Mouse (Mus musculus) kidney, adult 9 months (tissue): ENCODE results near the gene Rnf17.
A peak's percentile ranks its signal among the peaks of the same experiment; 100 is the strongest.

Experiments
- DNase-seq: peaks from one replicate; pipeline ENCODE4 v3.0.0; 2022

Gene Rnf17

DNA sequence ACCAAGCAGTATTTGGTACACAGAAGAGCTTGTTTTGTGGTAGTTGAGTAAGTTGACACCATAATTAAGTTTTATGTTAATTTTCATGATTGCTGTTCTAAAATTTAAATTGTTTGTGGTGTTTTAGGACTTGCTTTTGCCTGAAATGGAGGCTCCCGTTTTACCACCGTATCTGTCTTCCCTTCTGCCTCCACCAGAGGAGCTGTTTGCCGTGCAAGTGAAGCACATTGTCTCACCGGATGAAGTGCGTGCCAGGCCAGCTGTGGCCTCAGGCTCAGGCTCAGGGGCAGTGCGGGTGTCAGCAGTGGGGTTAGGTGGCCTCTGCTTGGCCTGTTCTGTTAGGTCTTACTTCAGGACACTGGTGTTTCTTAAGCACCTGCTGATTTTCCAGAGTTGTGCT, 109.7 kb downstream of the Rnf17 start:
- DNase-seq = peak; percentile 7

DNA sequence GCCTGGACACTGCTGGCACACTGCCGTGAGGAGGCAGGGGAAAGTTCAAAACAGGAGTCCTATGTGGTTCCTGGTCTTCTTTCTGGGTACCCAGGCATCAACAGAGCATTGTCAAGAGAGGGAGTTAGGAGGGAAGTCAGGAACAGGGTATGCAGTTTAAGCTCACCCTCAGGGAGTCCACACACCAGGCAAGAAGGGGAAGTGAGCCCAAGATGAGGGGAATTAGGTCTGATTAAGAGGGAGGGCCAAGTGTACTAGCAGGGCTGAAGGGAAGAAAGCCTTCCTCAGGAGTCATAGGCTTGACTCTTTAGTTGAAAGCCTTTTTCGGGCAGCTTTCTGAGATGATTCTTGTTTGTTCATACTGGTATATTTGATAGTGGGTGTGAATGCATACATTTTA, 112.4 kb downstream of the Rnf17 start:
- DNase-seq = no peak

DNA sequence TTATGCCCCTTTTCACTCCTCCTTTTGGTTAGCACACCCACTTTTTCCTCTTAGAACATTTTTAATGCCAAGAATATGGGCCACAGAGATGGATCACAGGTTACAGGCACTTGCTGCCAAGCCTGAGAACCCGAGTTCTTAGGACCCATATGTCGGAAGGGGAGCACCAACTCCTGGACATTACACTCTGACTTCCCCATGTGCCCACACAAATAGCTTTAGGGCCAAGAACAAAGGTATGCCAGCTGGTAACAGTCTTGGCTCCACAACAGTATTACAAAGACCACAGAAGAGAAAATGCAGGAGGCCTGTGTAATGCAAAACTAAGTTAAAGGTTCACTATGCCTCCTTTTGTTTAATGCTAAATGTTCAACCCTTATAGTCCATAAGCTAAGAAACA, 128.4 kb downstream of the Rnf17 start:
- DNase-seq = no peak

DNA sequence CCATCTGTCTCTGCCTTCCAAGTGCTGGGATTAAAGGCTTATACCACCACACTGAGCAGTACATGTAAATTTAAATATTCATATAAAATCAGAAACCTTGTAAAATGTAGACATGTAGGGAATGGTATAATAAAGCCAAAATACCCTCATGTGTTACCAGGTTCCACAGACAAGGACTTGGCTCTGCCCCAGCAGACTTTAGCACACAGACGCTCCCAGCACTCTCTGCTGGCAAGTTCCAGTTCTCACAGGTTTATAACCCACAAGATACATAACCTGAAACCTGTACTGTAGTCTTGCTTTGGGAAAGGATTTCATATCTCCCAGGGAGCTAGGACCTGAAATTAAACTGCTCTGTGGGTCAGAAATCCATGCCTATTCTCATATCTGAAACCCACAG, 142.6 kb downstream of the Rnf17 start:
- DNase-seq = peak; percentile 23

DNA sequence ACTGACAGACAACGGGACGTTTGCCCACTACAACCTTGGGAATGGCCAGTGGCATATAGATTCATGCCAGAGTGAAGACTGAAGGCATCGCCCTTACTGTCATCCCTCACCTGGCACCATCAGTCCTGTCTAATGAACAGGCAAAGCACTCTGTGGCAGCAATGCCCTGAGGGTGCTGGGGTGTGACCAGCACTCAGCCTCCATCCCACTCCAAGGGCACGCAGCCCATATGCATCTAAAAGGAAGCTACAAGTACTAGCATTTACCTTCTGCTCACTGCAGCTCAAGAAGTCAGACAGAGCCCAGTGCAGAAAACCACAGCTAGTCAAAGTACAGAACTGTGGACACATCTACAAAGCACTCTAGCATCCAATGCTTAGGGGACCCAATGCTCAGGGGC, 143.1 kb downstream of the Rnf17 start:
- DNase-seq = no peak

DNA sequence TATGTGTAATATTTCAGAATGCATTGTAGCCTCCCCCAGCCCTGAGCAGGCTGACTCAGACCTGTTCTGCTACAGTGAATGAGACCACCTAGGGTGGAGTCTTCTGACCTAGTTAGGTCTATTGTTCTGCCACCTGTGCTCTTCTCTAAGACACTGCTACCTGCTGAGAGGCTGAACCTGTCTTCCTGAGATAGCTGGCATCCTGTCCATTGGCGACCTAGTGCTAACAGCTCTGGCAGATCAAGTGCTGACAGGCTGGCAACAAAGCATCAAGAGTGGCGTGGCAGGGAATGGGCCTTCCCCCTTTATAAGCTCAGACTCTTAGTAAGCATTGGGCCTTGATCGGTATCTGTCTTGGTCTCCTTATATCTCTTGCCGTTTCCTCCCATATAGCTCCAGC, 148.6 kb downstream of the Rnf17 start:
- no peak for DNase-seq

DNA sequence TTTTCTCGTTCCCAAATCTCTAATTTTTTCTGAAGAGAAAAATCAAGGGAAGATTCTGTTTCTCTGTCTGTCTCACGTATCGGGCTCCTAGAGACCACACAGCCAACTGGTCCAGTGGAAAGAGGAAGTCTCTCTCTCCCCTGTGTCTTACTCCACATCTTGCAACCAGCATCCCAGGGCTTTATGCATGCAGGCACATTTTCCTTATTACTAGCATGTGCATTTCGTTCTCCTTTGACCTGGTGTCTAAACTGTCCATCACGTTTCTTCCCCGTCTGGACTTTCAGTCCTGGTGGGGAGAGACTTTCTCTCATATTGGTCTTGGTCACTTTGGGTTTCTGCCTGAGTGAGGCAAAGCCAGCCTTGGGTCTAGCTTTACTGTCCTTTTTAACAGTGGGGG, 150.5 kb downstream of the Rnf17 start:
- DNase-seq = no peak

DNA sequence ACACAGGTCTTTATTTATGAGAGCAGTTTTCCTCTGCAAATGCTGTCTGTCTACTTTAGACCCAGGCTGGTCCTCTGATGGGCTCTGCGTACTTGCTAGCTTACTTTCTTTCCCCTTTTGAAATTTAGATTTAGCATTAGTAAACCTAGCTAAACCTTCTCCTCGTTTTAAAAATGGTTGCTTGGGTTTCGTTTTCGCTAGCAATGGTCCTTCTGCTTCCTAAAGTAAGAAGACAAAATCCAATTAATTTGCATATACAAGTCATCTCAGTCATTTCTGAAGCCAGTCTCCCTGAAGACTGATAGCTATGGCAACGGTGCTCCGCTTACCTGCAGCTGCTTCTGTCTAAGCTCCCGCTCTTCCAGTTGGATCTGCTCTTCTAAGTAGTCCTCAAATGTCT, 150.9 kb downstream of the Rnf17 start:
- no peak for DNase-seq

DNA sequence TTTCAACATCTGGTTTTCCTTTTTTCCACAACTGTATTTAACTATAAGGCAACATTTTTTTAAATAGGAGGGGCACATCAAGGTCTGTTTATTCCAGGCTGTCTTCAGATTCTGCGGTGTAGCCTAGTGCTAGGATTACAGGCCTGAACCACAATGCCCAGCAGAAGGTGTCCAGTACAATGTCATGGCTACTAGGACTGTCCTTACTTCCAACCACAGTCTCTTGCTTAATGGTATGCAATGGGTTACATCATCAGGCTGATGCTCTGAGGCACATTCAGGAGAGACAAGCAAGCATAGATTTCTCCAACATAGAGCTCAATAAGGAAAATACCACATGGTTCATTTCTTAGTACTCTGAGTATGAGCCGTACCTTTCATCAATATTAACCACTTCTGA, 152.3 kb downstream of the Rnf17 start:
- DNase-seq = no peak

DNA sequence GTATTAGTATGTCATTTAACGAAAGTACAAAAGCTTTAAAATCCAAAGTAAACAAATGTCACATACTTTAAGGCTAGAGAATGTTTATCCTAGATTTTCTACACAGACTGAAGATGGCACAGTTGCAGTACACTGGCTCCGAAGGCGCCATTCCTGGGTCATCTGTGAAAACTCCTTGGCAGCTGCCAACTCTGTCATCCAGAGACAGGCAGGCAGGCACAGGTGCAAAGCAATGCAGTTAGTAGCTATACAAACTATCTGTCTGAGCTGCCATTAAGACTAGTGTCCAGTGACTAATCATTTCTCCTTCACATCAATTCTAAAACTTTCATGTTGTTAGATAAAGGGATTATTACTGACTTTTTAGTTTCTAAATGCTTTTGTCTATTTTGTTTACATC, 156.8 kb downstream of the Rnf17 start:
- DNase-seq = no peak

DNA sequence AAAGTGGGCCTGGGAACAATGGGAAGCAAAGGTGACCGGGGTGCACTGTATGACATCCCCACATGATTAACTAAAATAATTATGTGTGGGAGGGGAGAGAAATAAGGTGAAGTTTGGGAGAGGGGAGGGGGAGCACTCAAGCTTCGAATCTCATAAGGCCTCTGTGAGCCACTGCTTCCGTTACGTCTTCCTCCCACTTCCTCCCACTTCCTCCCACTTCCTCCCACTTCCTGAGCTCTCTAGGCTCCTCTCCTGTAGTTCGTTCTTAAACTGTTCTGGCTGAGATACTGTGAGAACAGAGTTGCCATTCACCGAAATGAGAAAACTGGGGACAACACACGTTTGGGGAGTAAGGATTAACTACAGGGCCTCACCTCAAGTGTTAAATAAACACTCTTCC, 165.1 kb downstream of the Rnf17 start:
- DNase-seq = no peak

DNA sequence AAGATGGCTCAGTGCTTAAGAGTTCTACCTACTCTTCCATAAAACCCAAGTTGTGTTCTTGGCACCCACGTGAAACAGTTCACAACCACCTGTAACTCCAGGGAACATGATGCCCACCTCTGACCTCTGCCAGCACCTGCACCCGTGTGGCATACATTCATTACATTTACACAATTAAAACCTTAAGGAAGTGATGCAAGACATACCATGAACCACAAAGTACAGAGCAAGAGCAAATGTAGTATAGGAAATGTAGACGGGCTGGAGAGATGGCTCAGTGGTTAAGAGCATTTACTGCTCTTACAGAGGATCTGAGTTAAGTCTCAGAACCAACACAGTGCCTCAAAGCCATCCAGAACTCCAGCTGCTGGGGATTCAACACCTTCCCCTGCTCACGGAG, 166.7 kb downstream of the Rnf17 start:
- no peak for DNase-seq

DNA sequence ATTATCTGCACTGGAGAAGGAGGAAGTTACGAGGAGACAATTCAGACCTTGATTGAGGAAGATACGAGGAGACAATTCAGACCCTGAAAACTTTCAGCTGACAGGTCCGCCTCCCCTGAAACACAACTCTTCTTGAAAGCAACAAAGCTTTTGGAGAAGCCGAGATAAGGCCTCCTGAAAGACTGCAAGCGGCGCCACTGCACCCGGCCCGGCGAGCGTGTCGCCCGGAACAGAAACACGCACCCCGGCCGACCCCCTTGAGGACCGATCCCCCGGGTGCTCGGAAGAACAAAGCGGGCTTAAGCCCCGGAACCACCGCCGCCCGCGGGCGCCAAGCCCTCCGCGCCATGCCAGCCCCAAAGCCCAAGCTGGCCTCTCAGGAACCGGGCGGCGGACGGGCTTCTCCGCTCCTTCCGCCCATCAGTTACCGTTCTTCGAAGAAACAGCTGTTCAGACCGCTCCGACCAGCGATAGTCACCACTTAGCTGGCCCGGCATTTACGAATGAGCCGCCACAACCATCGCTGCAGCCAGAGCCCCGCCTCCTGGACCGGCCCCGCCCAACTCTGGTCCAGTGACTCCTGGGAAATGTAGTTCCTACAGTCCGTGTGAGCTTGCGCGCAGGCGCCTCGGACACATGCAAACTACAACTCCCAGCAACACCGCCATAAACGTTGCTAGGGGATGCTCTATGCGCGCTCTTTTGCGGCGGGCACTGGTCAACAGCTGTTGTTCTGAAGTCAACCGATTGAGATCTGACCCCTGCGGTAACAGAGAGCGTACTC, 169.1 kb downstream of the Rnf17 start:
- peak; percentile 98 for DNase-seq

DNA sequence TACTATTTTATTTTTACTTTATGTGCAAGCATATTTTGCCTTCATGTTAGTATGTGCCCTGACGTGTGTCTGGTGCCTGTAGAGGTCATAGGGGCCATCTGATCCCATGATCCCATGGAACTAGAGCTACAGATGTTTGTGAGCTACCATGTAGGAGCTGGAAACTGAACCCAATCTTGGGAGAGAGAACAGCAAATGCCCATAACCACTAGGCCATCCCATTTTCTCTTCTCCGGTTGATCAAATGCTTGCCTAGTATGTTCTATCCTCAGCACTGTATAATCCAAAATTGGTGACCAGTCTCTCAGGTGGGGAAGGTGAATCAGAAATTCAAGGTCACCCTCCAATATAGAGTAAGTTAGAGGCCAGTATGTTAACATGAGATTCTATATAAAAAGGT, 170.2 kb downstream of the Rnf17 start:
- DNase-seq = no peak
